Mouse (Mus musculus) C2C12 (cell line): ENCODE data around the gene Cstl1. TPM values are rescaled to one million over a fixed set of nuclear protein-coding genes. Genes with fewer than 3 reads are reported as not detected.
A peak's percentile ranks its signal among the peaks of the same experiment; 100 is the strongest.
"Not testable (repeated sequence)": the region's sequence is repeated elsewhere in the genome, so short reads cannot be mapped to it uniquely, and the experiment has no call there.

Experiments used
- H3K27me3 ChIP-seq: one replicate; pipeline ENCODE4 v1.6.1; 2011; ENCODE audit not compliant: control insufficient read depth, insufficient read depth, insufficient read length
- H3K36me3 ChIP-seq: one replicate; pipeline ENCODE4 v1.6.1; 2011; ENCODE audit not compliant: control insufficient read depth, insufficient read depth
- H3K4me3 ChIP-seq: one replicate; pipeline ENCODE4 v1.5.1; 2011; ENCODE audit warnings: mild to moderate bottlenecking, control low read depth; ENCODE audit not compliant: poor library complexity, insufficient read depth, severe bottlenecking
- H3K79me2 ChIP-seq: one replicate; pipeline ENCODE4 v1.6.1; 2011; ENCODE audit not compliant: control insufficient read depth, insufficient read depth
- H3K79me3 ChIP-seq: one replicate; pipeline ENCODE4 v1.6.1; 2011; ENCODE audit warnings: low read depth, control low read depth
- H3ac ChIP-seq: one replicate; pipeline ENCODE3; 2011; ENCODE audit warnings: low read depth; ENCODE audit not compliant: control insufficient read depth, insufficient read length
- CEBPB ChIP-seq: IDR thresholded peaks from one replicate; pipeline ENCODE4 v1.6.1; 2011; ENCODE audit warnings: low read depth, mild to moderate bottlenecking, control low read depth, moderate library complexity
- CTCF ChIP-seq: IDR thresholded peaks from one replicate; pipeline ENCODE4 v1.5.1; 2011; ENCODE audit not compliant: control insufficient read depth, insufficient read depth, insufficient read length
- FOSL1 ChIP-seq: IDR thresholded peaks from one replicate; pipeline ENCODE4 v1.8.0; 2011; ENCODE audit warnings: mild to moderate bottlenecking, low read length; ENCODE audit not compliant: poor library complexity, insufficient read depth, severe bottlenecking
- MAX ChIP-seq: IDR thresholded peaks from one replicate; pipeline ENCODE4 v1.6.1; 2011; ENCODE audit warnings: mild to moderate bottlenecking, control low read depth
- MYOD1 ChIP-seq: IDR thresholded peaks from one replicate; pipeline ENCODE4 v1.6.1; 2011; ENCODE audit warnings: low read depth; ENCODE audit not compliant: control insufficient read depth, insufficient read length
- MYOG ChIP-seq: IDR thresholded peaks from one replicate; pipeline ENCODE4 v1.6.1; 2011; ENCODE audit not compliant: control insufficient read depth, insufficient read length; ENCODE audit errors: extremely low read depth
- USF1 ChIP-seq: IDR thresholded peaks from one replicate; pipeline ENCODE4 v1.6.1; 2011; ENCODE audit warnings: low read depth, mild to moderate bottlenecking, control low read depth, moderate library complexity
- polyA plus RNA-seq: library from polyadenylated mRNA; unstranded; fragments of >200 nt; fragmentation: generic; extraction: Trizol; gene quantifications from one replicate; pipeline ENCODE4 v1.2.1, GENCODE M21; 2012; ENCODE audit warnings: missing spikeins

The Cstl1 gene
- polyA plus RNA-seq, 1 experiment = 0.12 TPM

DNA sequence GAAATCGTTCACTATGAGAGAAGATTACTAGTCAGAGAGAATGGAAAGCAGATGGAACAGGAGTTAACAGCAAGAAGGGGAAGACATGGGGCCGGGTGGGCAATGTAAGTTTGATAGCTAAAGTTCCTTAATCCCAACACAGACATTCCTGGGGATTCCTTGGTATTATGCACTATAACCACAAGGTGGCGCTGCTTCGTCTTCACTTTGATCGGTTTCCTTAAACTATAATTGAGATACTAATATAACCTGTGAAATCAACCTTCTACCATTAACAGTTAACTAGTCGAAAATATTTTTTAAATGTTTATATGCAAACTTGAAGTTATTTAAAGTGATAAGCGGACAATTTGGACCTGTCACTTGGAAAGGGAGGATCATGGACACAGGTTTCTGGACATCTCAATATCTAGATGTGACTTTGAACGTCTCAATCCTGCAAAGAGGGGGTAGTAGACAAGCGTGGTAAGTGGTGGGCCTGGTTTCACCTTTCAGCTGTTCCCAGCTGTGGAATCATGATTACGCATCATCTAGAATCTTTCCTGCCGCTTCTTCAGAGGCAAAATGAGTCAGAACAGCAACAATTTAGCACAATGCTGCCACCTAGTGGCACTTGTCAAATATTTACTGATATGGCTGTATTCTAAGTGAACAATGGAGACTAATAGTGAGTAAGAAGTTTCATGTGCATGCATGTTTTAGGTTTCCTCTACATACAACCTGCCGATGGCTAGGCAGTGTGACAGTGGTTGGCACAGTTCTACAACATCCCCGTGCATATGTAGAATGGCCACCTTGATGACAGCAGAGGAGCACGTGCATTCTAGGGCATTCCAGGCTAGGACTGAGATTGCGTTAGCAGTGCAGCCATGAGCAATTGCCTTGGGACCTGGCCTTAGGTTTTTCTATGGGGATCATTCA is 2.0 kb downstream of the Cstl1 start:
- no peaks in the 10 kb centered on the region for H3K36me3 ChIP-seq
- H3ac ChIP-seq = no peak overlapping the region
- H3K79me3 ChIP-seq = no peaks in the 10 kb centered on the region
- no peak for TF ChIP-seq CTCF
- no peak for TF ChIP-seq MYOD1
- TF ChIP-seq FOSL1 = no peak
- no peak for TF ChIP-seq USF1
- TF ChIP-seq MAX = no peak
- no peak for TF ChIP-seq MYOG
- TF ChIP-seq CEBPB = no peak
- no peak overlapping the region for H3K4me3 ChIP-seq
- H3K27me3 ChIP-seq = no peaks in the 10 kb centered on the region
- no peaks in the 10 kb centered on the region for H3K79me2 ChIP-seq

DNA sequence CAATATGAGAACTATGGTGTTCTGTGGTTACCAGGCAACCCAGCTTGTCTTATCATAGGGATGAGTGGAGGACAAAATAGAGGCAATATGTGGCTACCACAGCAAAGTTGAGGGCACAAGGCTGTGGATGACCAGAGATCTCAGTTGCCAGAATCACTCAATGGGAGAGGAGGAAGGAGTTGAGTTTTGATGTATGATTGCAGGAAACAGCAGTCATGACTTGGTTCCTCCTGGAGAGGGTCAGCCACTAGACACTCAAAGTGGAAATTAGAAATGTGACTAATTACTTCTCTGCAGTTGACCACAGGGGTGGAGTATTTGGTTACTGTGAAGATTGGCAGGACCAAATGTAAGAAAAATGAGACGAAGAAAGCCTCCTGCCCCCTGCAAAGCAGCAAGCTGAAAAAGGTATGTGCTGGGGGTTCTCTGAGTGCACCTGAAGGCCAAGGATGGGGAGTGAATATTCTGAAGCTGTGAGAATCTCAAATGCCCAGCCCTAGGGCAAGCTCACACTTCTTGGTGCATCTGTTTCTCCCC is 4.2 kb downstream of the Cstl1 start:
- no peak for TF ChIP-seq FOSL1
- peak; percentile 87 for TF ChIP-seq MYOD1
- TF ChIP-seq CTCF = no peak
- no peak for TF ChIP-seq MYOG
- no peak overlapping the region for H3ac ChIP-seq
- H3K4me3 ChIP-seq = no peak overlapping the region
- no peaks in the 10 kb centered on the region for H3K27me3 ChIP-seq
- no peaks in the 10 kb centered on the region for H3K79me2 ChIP-seq
- H3K36me3 ChIP-seq = no peaks in the 10 kb centered on the region
- H3K79me3 ChIP-seq = no peaks in the 10 kb centered on the region

GRCm38 (mm10) chr2:148763648-148764388 is 13.7 kb downstream of the Cstl1 start:
- TF ChIP-seq MAX = no peak
- no peaks in the 10 kb centered on the region for H3K27me3 ChIP-seq
- H3ac ChIP-seq = no peak overlapping the region
- H3K79me2 ChIP-seq = no peaks in the 10 kb centered on the region
- H3K36me3 ChIP-seq = no peaks in the 10 kb centered on the region
- H3K4me3 ChIP-seq = no peak overlapping the region
- H3K79me3 ChIP-seq = no peaks in the 10 kb centered on the region

- H3K79me3 ChIP-seq, H3K79me2 ChIP-seq, H3K36me3 ChIP-seq, H3K27me3 ChIP-seq, H3K4me3 ChIP-seq, H3ac ChIP-seq: not testable (repeated sequence)
These were observed 21.2 kb downstream of the Cstl1 start, which contains the start of gene Cst11 for GRCm38 (mm10) chr2:148771397-148771796. Gene Cst11, minus strand, starts transcription at chr2:148771497.

DNA sequence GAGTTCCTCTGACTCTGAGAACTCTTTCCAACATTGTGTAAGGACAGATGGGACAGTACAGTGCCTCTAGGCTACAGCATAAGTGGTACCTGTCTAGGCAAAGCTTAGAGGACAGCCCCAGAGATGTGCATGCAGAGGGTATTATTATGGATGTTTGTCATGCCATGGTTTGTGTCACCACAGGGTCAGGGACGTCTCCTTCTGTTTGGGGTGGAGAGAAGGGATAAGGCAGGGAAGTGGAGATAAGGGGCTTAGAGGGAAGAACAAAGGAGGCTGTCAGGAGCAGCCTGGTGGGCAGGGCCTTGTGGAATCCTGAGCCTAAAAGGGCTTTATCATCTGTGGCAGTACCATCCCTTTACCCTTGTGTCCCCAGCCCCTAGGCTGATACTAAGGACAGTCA is 31.6 kb downstream of the Cstl1 start, which contains the start of gene 8030411F24Rik:
8030411F24Rik (plus strand) TSS at position 301 of the 400 bp plus-strand sequence.
- Histone ChIP-seq H3K4me3 (no peak within 1 kb of the TSS), H3K27me3 (no peaks in the 10 kb centered on the region), H3K79me2 (no peaks in the 10 kb centered on the region), H3ac (no peak within 1 kb of the TSS), H3K79me3 (no peaks in the 10 kb centered on the region), H3K36me3 (no peaks in the 10 kb centered on the region)
- TF ChIP-seq CTCF (no peak), MYOD1 (no peak), MAX (no peak), MYOG (no peak), USF1 (no peak), CEBPB (no peak), FOSL1 (no peak)

- H3ac ChIP-seq = no peak within 1 kb of the TSS
- no peaks in the 10 kb centered on the region for H3K79me2 ChIP-seq
These were observed 39.0 kb downstream of the Cstl1 start, which contains the start of gene Cst12 for GRCm38 (mm10) chr2:148789142-148789541. Gene Cst12, plus strand, starts transcription at chr2:148789361.

More at GRCm38 (mm10) chr2:148789142-148789541, 39.0 kb downstream of the Cstl1 start, which contains the start of gene Cst12:
- H3K79me3 ChIP-seq = no peaks in the 10 kb centered on the region
- no peaks in the 10 kb centered on the region for H3K36me3 ChIP-seq
- H3K4me3 ChIP-seq = no peak within 1 kb of the TSS
- no peaks in the 10 kb centered on the region for H3K27me3 ChIP-seq
- no peak for TF ChIP-seq MAX
- no peak for TF ChIP-seq MYOG
- TF ChIP-seq MYOD1 = no peak
- no peak for TF ChIP-seq FOSL1
- TF ChIP-seq CEBPB = no peak
- TF ChIP-seq USF1 = no peak
- no peak for TF ChIP-seq CTCF
